Mouse (Mus musculus): ENCODE measurements around the gene Rnase1. TPM values are rescaled to one million over a fixed set of nuclear protein-coding genes. Genes with fewer than 3 reads are reported as not detected.
A peak's percentile ranks its signal among the peaks of the same experiment; 100 is the strongest.

Rnase1 gene
- total RNA-seq, 1 experiment from 2014 or later = not detected

GRCm38 (mm10) chr14:51104366-51104765 lies 42.2 kb downstream of the Rnase1 start:
- ATAC-seq (replicated peaks in 1 of 2; ENCODE audit: insufficient read depth in 1 of 2, low FRiP score in 2 of 2, low TSS enrichment in 1 of 2, low read depth in 1 of 2, poor library complexity in 2 of 2, severe bottlenecking in 2 of 2) = no peak

GRCm38 (mm10) chr14:51103217-51103616 lies 43.4 kb downstream of the Rnase1 start:
- ATAC-seq (replicated peaks in 1 of 2; ENCODE audit: insufficient read depth in 1 of 2, low FRiP score in 2 of 2, low TSS enrichment in 1 of 2, low read depth in 1 of 2, poor library complexity in 2 of 2, severe bottlenecking in 2 of 2) = peak in 1 of 2 experiments; percentile 56; a peak in 2 of 4 replicates

- ATAC-seq (replicated peaks in 1 of 2; ENCODE audit: insufficient read depth in 1 of 2, low FRiP score in 2 of 2, low TSS enrichment in 1 of 2, low read depth in 1 of 2, poor library complexity in 2 of 2, severe bottlenecking in 2 of 2) = no peak
Measured at GRCm38 (mm10) chr14:51101284-51101683, 45.3 kb downstream of the Rnase1 start.

GRCm38 (mm10) chr14:51098921-51099320 lies 47.7 kb downstream of the Rnase1 start:
- ATAC-seq (replicated peaks in 1 of 2; ENCODE audit: insufficient read depth in 1 of 2, low FRiP score in 2 of 2, low TSS enrichment in 1 of 2, low read depth in 1 of 2, poor library complexity in 2 of 2, severe bottlenecking in 2 of 2) = no peak

- ATAC-seq (replicated peaks in 1 of 2; ENCODE audit: insufficient read depth in 1 of 2, low FRiP score in 2 of 2, low TSS enrichment in 1 of 2, low read depth in 1 of 2, poor library complexity in 2 of 2, severe bottlenecking in 2 of 2) = peak; percentile 53 to 65
Measured at GRCm38 (mm10) chr14:51098300-51098699, 48.3 kb downstream of the Rnase1 start.

GRCm38 (mm10) chr14:51095736-51096524 lies 50.7 kb downstream of the Rnase1 start:
- no peak; a peak in 1 of 4 replicates for ATAC-seq (replicated peaks in 1 of 2; ENCODE audit: insufficient read depth in 1 of 2, low FRiP score in 2 of 2, low TSS enrichment in 1 of 2, low read depth in 1 of 2, poor library complexity in 2 of 2, severe bottlenecking in 2 of 2)

Other genes with a start within 250 kb of the Rnase1 start
- gene Klhl33, start 249.3 kb downstream of the Rnase1 start, total RNA-seq (2017) = not detected in 2 replicates
- 106 and 113 TPM in 2 replicates for gene Osgep, start 221.9 kb downstream of the Rnase1 start, total RNA-seq (2017)
- gene Apex1, start 221.8 kb downstream of the Rnase1 start, total RNA-seq (2017) = 136 and 150 TPM in 2 replicates
- gene Pip4p1, start 215.9 kb downstream of the Rnase1 start, total RNA-seq (2017) = 9.0 and 15.9 TPM in 2 replicates
- gene Pnp, start 215.7 kb downstream of the Rnase1 start, total RNA-seq (2017) = 101 and 172 TPM in 2 replicates
- gene Gm49342, start 202.3 kb downstream of the Rnase1 start, total RNA-seq (2017) = 45.7 and 69.8 TPM in 2 replicates
- gene Pnp2, start 190.8 kb downstream of the Rnase1 start, total RNA-seq (2017) = 3.5 and 4.7 TPM in 2 replicates
- not detected in 2 replicates for gene Rnase10, start 139.0 kb downstream of the Rnase1 start, total RNA-seq (2017)
- gene Rnase9, start 104.9 kb downstream of the Rnase1 start, total RNA-seq (2017) = not detected in 2 replicates
- gene Rnase11, start 96.6 kb downstream of the Rnase1 start, total RNA-seq (2017) = not detected in 2 replicates
- gene Rnase12, start 89.1 kb downstream of the Rnase1 start, total RNA-seq (2017) = 5.3 TPM in 1 of 2 replicates, not detected in the other
- gene Olfr750, start 72.3 kb downstream of the Rnase1 start, total RNA-seq (2017) = not detected in 2 replicates
- 3.3 and 6.2 TPM in 2 replicates for gene Rnase4, start 55.7 kb downstream of the Rnase1 start, total RNA-seq (2017)
- 5.9 TPM in 1 of 2 replicates, not detected in the other for gene Ang, start 55.6 kb downstream of the Rnase1 start, total RNA-seq (2017)
- gene Eddm3b, start 32.4 kb downstream of the Rnase1 start, total RNA-seq (2017) = not detected in 2 replicates
- gene Rnase6, start 22.9 kb downstream of the Rnase1 start, total RNA-seq (2017) = 66.9 and 80.2 TPM in 2 replicates
- gene Rnase2b, start 15.5 kb upstream of the Rnase1 start, total RNA-seq (2017) = not detected in 2 replicates
- not detected in 2 replicates for gene Ang2, start 52.4 kb upstream of the Rnase1 start, total RNA-seq (2017)
- not detected in 2 replicates for gene Ear14, start 56.6 kb upstream of the Rnase1 start, total RNA-seq (2017)
- gene Rnase2a, start 109.3 kb upstream of the Rnase1 start, total RNA-seq (2017) = not detected in 2 replicates
- not detected in 2 replicates for gene Gm7247, start 215.0 kb upstream of the Rnase1 start, total RNA-seq (2017)

Data from hematopoietic stem cell, adult 5-6 weeks (primary cell).